Mouse (Mus musculus) skeletal muscle tissue, adult 2 months (tissue): ENCODE results near the gene Aldh9a1.

Experiments used
- DNase-seq: peaks from one replicate; pipeline ENCODE4 v3.0.0-alpha.2; 2012; ENCODE audit warnings: low read depth, low spot score

Gene Aldh9a1

GRCm38 (mm10) chr1:167384156-167384555, 34.4 kb downstream of the Aldh9a1 start:
- no peak for DNase-seq

DNA sequence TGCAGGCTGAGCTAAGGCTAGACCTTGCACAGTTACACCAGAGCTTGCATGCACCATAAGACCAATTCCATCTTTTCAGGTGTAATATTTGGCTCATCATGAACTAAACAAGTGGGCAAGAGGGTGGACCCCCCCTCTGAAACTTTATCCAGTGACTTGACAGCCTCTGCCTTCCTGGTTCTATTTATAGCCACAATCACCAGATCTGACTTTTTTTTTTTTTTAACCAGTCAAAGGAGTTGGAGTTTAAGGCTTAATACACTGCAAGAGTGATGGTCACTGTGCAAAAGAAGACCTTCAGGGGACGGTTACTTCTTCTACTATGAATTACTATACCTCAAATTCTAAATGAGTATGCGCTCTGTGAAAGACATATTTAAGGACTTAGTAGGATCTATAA, 35.4 kb downstream of the Aldh9a1 start:
- DNase-seq: no peak

GRCm38 (mm10) chr1:167385636-167386035, 35.8 kb downstream of the Aldh9a1 start:
- peak; percentile 49 for DNase-seq

- DNase-seq: no peak
Observed at GRCm38 (mm10) chr1:167386466-167386865, 36.7 kb downstream of the Aldh9a1 start.

GRCm38 (mm10) chr1:167387310-167387709, 37.5 kb downstream of the Aldh9a1 start:
- peak; percentile 51 for DNase-seq

- DNase-seq: no peak
Observed at GRCm38 (mm10) chr1:167387796-167388195, 38.0 kb downstream of the Aldh9a1 start.

DNA sequence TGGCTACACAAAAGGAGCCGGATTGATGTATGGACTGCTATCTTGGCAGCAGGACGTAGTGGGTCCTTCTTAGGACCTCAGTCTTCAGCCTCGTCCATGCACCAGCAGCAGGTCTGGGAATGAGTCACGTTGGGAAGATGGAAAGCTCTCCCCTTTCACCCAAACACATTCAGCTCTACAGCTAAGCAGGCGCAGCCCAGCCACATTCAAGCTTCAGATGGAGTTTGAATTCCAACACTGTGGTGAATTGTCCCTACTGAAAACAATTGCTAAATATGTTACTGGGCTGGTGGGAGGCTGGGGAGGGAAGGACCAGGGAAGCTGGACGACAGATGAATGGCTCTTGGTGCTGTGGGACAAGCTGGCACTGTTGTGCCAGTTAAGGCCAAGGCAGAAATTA, 38.8 kb downstream of the Aldh9a1 start:
- no peak for DNase-seq

DNA sequence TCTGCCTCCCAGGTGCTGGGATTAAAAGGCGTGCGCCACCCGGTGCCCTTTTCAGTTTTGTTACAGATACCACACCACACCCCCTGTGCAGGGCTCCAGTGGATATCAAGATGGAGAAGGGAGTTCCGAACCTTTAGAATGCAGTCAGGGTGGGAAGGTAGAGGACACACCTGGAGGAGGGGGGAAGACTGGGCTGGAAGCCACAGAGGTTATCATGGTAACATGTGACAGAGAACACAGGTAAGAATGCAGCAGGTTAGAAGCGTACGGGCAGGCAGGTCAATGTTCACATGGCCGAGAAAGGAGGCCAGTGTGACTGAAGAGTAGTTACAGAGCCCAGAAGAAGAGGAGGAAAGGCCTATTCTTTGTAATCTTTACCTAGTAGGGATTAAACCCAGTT, 39.8 kb downstream of the Aldh9a1 start:
- DNase-seq: no peak

GRCm38 (mm10) chr1:167390381-167390780, 40.6 kb downstream of the Aldh9a1 start:
- DNase-seq: no peak

GRCm38 (mm10) chr1:167391241-167391640, 41.5 kb downstream of the Aldh9a1 start:
- no peak for DNase-seq

GRCm38 (mm10) chr1:167392031-167392640, 42.3 kb downstream of the Aldh9a1 start:
- DNase-seq: peak; percentile 59

- DNase-seq: no peak
Observed at GRCm38 (mm10) chr1:167392687-167393086, 42.9 kb downstream of the Aldh9a1 start.

GRCm38 (mm10) chr1:167393281-167393680, 43.5 kb downstream of the Aldh9a1 start:
- DNase-seq: no peak

DNA sequence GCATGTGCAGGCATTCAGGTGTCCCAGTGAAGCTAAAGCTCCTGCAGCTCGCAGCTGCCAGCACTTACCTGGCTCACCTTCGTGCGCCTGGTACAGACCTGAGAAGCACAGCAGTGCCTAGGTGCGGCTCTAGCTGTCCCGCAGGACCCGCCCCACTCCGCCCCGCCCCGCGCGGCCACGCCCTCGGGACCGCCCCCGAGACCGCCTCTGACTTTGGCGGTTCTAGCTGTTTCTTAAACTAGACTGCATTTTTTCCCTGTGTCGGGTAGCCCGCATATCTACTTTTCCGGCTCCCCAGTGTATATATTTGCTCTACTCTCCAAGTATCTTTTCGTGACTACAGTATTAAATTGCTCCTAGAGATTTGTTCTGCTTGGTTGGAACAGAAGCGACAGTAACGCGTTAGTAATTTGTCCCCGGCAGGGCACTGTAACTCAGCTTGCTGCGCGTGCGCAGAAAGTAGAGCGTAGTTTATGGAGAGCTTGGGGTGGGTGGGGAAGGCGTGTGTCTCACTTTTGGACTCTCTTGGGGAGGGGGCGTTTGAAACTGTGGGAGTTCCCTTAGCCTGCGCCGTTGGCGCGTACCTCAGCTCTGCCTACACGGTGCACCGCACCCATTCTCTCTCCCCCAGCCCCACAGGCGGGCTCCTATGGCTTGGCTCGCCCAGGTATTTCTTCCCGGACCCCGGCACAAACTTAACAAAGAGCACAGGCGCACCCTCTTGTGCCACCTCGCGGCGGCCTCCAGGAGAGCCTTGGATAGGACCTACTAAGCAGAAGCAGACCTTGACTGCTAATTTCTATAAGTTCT, 44.1 kb downstream of the Aldh9a1 start, which contains the start of gene Mgst3:
TSS of gene Mgst3 (minus strand) at position 159 of the 810 bp plus-strand sequence.
- peak; percentile 93 for DNase-seq

DNA sequence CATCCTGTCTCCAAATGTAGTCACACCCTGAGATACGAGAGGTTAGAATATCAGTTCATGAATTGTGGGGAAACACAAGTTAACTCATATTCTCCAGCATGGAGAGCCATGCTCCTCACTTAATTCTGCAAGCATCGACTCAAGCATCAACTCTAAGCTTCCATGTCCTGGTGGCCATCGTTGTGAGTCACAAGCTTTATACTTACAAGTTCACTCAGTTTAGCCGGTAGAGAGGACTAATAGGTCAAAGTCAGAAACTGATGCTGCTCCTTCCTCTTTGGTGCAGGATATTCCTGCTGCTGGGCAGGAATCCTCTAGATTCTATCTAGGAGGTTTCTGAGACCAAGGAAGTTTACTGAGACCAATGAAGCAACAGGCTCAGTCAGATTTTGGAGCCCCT, 55.4 kb downstream of the Aldh9a1 start:
- no peak for DNase-seq

DNA sequence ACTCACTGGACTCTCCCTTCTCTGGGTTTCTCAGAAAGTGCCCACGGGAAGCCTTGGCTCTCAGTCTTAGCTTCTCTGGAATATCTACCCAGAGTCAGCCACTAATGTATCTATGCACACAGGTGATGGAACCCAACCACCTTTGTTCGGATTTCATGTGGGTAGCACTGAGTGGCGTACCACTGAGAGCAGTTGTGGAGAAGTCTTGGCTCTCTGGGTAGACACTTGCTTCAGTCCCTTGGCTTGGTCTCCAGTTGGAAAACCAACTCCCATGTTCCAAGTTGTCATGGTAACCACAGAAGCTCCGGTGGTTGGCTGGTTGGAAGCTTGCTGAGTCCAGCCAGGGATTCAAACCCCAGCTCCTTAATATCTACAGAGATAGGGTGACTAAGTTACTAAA, 59.8 kb downstream of the Aldh9a1 start:
- no peak for DNase-seq

DNA sequence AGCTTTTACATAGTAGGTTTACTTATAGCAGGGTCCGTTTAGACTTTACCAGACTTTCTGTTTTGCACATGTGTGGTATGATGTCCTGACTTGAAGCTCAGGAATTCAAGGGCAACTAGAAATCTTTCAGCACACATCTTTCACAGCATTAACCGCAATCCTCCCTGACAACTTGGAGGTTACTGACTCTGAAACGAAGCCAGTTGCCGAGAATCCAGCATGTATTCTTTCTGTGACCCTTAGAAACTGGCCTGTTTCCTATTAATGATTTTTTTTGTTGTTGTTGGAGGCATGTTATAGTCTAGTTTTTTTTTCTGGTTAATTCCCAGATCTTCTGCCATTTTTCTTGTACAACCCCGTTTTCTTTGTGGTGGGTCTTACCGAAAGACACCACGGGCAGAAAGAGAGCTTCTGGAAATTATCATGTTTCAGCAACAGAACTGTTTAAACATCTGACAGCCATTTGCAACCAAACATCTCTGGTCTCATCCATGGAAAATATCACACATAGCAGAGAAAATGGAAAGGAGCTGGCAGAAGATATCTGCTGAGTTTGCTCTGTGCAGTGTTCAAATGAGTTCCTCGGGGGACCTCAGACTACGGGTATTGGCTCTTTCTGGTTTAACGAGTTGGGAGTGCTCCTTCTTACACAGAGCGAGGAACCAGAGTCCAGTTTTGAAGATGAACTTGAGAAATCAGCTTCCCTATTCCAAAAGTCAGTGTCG, 62.4 kb downstream of the Aldh9a1 start:
- DNase-seq: peak; percentile 47

DNA sequence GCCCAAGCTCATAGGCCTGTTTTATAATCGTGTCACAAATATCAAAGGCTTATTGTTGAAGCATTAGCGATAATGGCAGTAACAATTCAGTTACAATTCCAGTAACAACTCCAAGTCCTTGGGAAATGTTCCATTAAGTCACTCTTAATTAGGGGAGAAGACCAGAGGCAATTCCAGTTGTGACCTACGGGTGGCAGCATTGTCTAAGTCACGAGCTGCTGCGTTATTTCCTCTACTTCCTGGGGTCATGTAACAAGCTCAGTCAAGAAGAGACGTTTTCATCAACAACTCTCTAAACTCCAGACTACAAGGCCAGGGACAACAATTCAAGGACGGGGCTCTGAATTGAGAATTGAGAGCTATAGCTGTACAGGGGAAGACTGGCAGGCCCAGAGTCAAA, 65.1 kb downstream of the Aldh9a1 start:
- peak; percentile 67 for DNase-seq
